Mouse (Mus musculus) brown adipose tissue, adult 24 weeks (tissue): ENCODE measurements at regions not wholly inside any gene's neighbourhood (a gene's known extent, or its start where the extent isn't known, plus 50 kb on each side); places are given as distances from the start of the nearest gene placed in this dataset.

Source experiments
- H3K27ac ChIP-seq: fragments of 200-500 bp; replicated peaks from 2 replicates; pipeline ENCODE4 v1.5.1; 2012; ENCODE audit warnings: low read depth, mild to moderate bottlenecking, low read length
- H3K4me1 ChIP-seq: fragments of 200-500 bp; 2 replicates; pipeline ENCODE4 v1.6.1; 2012; ENCODE audit warnings: low read length, mixed read lengths; ENCODE audit not compliant: control insufficient read depth, insufficient read depth, insufficient read length
- H3K4me3 ChIP-seq: fragments of 200-500 bp; 2 replicates; pipeline ENCODE4 v1.5.1; 2012; ENCODE audit warnings: low read depth, mild to moderate bottlenecking, low read length, moderate library complexity; ENCODE audit not compliant: insufficient read depth

GRCm38 (mm10) chr9:79140970-79141369, 525.6 kb downstream of the Cd109 start:
- Histone ChIP-seq H3K27ac (no peak overlapping the region), H3K4me3 (no peak overlapping the region), H3K4me1 (no peaks in the 10 kb centered on the region)

DNA sequence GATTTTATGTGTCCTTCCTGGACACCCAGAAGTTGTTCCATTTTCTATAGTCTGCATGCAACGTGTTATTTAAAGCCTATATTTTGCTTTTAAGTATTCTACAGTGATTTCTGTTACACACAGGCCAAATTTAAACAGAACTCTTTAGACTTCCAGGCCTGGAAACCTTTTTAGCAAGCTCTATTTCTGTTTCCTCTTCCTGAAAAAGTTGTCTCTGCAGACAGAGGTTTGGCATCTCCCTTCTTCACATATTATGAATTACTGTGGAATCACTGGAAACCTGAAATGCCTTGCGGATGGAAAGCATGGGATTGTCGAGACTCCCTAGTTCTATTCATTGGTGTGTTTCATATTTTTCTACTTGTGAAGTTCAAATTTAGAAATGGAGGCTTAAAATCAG, 530.7 kb downstream of the Cd109 start:
- Histone ChIP-seq H3K27ac (no peak overlapping the region), H3K4me3 (no peak overlapping the region), H3K4me1 (no peaks in the 10 kb centered on the region)

- Histone ChIP-seq H3K27ac (no peak overlapping the region), H3K4me1 (no peaks in the 10 kb centered on the region), H3K4me3 (no peak overlapping the region)
These were observed 550.2 kb downstream of the Cd109 start for GRCm38 (mm10) chr9:79165596-79165995.

GRCm38 (mm10) chr9:79173036-79173435, 545.6 kb downstream of the Col12a1 start:
- H3K4me3 ChIP-seq: no peak overlapping the region
- H3K4me1 ChIP-seq: no peaks in the 10 kb centered on the region
- peak overlapping the region; percentile 24; the same call in 1 of the 2 replicates for H3K27ac ChIP-seq

GRCm38 (mm10) chr9:79179954-79180353, 538.7 kb downstream of the Col12a1 start:
- H3K27ac ChIP-seq: no peak overlapping the region

GRCm38 (mm10) chr9:79195420-79195819, 523.2 kb downstream of the Col12a1 start:
- H3K4me3 ChIP-seq: no peak overlapping the region
- H3K27ac ChIP-seq: no peak overlapping the region
- no peaks in the 10 kb centered on the region for H3K4me1 ChIP-seq

More at GRCm38 (mm10) chr9:79179954-79180353, 538.7 kb downstream of the Col12a1 start:
- no peak overlapping the region for H3K4me3 ChIP-seq
- H3K4me1 ChIP-seq: no peaks in the 10 kb centered on the region

- no peaks in the 10 kb centered on the region for H3K4me1 ChIP-seq
- no peak overlapping the region for H3K27ac ChIP-seq
- H3K4me3 ChIP-seq: no peak overlapping the region
These were observed 516.9 kb downstream of the Col12a1 start for GRCm38 (mm10) chr9:79201755-79202154.

GRCm38 (mm10) chr9:79213364-79213763, 505.3 kb downstream of the Col12a1 start:
- Histone ChIP-seq H3K4me1 (no peaks in the 10 kb centered on the region), H3K27ac (no peak overlapping the region), H3K4me3 (no peak overlapping the region)

GRCm38 (mm10) chr9:79215986-79216385, 502.6 kb downstream of the Col12a1 start:
- no peak overlapping the region for H3K4me3 ChIP-seq
- H3K27ac ChIP-seq: no peak overlapping the region

DNA sequence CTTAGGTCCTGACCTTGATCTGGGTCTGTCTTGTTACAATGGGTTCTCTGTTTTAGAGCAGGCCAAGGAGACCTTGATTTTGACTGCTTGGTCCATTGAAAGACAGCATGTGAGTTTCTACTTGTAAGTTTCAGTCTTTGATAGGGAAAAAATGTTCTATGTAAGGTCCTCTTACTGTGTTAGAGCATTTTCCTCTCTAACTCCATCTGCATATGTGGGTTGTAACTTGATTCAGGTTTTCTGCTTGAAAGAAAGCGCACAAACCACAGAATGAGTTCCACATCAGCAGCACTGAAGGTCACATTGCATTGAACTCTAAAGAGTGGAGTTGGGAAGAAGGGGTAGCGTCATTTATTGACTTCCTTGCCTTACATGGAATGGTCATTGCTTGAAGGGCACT, 502.2 kb downstream of the Col12a1 start:
- no peak overlapping the region for H3K4me3 ChIP-seq
- H3K27ac ChIP-seq: no peak overlapping the region
- no peaks in the 10 kb centered on the region for H3K4me1 ChIP-seq

More at GRCm38 (mm10) chr9:79215986-79216385, 502.6 kb downstream of the Col12a1 start:
- no peaks in the 10 kb centered on the region for H3K4me1 ChIP-seq

- H3K4me3 ChIP-seq: no peak overlapping the region
- no peaks in the 10 kb centered on the region for H3K4me1 ChIP-seq
- H3K27ac ChIP-seq: no peak overlapping the region
These were observed 485.6 kb downstream of the Col12a1 start for GRCm38 (mm10) chr9:79233081-79233480.

- H3K27ac ChIP-seq: no peak overlapping the region
- no peaks in the 10 kb centered on the region for H3K4me1 ChIP-seq
- no peak overlapping the region for H3K4me3 ChIP-seq
These were observed 484.9 kb downstream of the Col12a1 start for GRCm38 (mm10) chr9:79233751-79234150.

- no peak overlapping the region for H3K27ac ChIP-seq
- no peaks in the 10 kb centered on the region for H3K4me1 ChIP-seq
- H3K4me3 ChIP-seq: no peak overlapping the region
These were observed 448.9 kb downstream of the Col12a1 start for GRCm38 (mm10) chr9:79269646-79270213.

GRCm38 (mm10) chr9:79270256-79270655, 448.4 kb downstream of the Col12a1 start:
- Histone ChIP-seq H3K4me3 (no peak overlapping the region), H3K4me1 (no peaks in the 10 kb centered on the region), H3K27ac (no peak overlapping the region)

- Histone ChIP-seq H3K27ac (no peak overlapping the region), H3K4me3 (no peak overlapping the region), H3K4me1 (no peaks in the 10 kb centered on the region)
These were observed 430.8 kb downstream of the Col12a1 start for GRCm38 (mm10) chr9:79287849-79288248.

DNA sequence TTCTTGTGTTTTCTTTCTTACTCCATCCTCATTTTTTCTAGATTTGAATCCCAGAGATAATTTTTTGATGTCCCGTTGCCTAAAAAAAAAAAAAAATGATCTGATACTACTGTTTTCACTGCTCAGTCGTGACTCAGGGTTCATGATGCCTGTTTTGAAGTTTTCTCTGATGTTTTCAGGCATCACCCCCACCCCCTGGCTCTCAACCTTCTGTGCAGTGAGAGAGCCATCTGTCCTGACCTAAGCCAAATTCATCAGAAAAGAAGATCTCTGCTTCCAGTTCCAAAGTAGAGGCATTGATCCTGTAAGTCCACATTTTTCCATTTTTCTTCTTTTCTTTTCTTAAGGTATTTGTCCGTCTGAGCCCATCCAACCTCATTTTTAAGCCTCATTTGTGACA, 423.3 kb downstream of the Col12a1 start:
- Histone ChIP-seq H3K4me3 (no peak overlapping the region), H3K27ac (no peak overlapping the region), H3K4me1 (no peaks in the 10 kb centered on the region)
